Mouse (Mus musculus) lung, embryonic 16.5 days (tissue): ENCODE data around the gene Chrm1. TPM values are rescaled to one million over a fixed set of nuclear protein-coding genes. Genes with fewer than 3 reads are reported as not detected.
A peak's percentile ranks its signal among the peaks of the same experiment; 100 is the strongest.

Experiments
- ATAC-seq: fragments of 200-750 bp; cut with Nextera tagmentation; 2 replicates; pipeline ENCODE4 v1.8.0; 2017; ENCODE audit warnings: low read depth, mild to moderate bottlenecking, moderate library complexity
- H3K27ac ChIP-seq: fragments of 300-500 bp; sonication (generic); 2 replicates; pipeline ENCODE4 v1.5.1; 2014; ENCODE audit warnings: mild to moderate bottlenecking, control low read depth, low read length
- H3K27me3 ChIP-seq: fragments of 300-500 bp; sonication (generic); 2 replicates; pipeline ENCODE4 v1.6.1; 2014; ENCODE audit warnings: low read depth, low read length, mixed read lengths; ENCODE audit not compliant: control insufficient read depth, insufficient read depth
- H3K36me3 ChIP-seq: fragments of 300-500 bp; sonication (generic); 2 replicates; pipeline ENCODE4 v1.6.1; 2014; ENCODE audit warnings: low read length; ENCODE audit not compliant: control insufficient read depth, insufficient read depth
- H3K4me1 ChIP-seq: fragments of 300-500 bp; sonication (generic); replicated peaks from 2 replicates; pipeline ENCODE4 v1.6.1; 2014; ENCODE audit warnings: low read length, mixed read lengths; ENCODE audit not compliant: control insufficient read depth, insufficient read depth
- H3K4me2 ChIP-seq: fragments of 300-500 bp; sonication (generic); 2 replicates; pipeline ENCODE4 v1.6.1; 2014; ENCODE audit warnings: low read depth, low read length, control low read depth
- H3K4me3 ChIP-seq: fragments of 300-500 bp; sonication (generic); 2 replicates; pipeline ENCODE4 v1.5.1; 2014; ENCODE audit warnings: mild to moderate bottlenecking, low read length, control low read depth
- H3K9ac ChIP-seq: fragments of 300-500 bp; sonication (generic); 2 replicates; pipeline ENCODE4 v1.6.1; 2014; ENCODE audit warnings: low read length, control low read depth
- H3K9me3 ChIP-seq: fragments of 300-500 bp; sonication (generic); 2 replicates; pipeline ENCODE4 v1.6.1; 2016; ENCODE audit warnings: low read length; ENCODE audit not compliant: control insufficient read depth
- WGBS: fragments of 180-500 bp; shearing (Covaris S2); extraction: QIAGEN DNeasy Blood & Tissue Kit; methylation state at CpG from one replicate; pipeline ENCODE4 v1.1.7; 2014; 5-methylcytosine and 5-hydroxymethylcytosine counted together
- polyA plus RNA-seq: library from polyadenylated mRNA; unstranded; fragments of >200 nt; fragmentation: Nextera tagmentation; extraction: Ambion mirVana; gene quantifications from 2 replicates; pipeline ENCODE4 v1.2.1, GENCODE M21; 2015

Chrm1 gene
- polyA plus RNA-seq = 0.10 and 0.21 TPM in 2 replicates

DNA sequence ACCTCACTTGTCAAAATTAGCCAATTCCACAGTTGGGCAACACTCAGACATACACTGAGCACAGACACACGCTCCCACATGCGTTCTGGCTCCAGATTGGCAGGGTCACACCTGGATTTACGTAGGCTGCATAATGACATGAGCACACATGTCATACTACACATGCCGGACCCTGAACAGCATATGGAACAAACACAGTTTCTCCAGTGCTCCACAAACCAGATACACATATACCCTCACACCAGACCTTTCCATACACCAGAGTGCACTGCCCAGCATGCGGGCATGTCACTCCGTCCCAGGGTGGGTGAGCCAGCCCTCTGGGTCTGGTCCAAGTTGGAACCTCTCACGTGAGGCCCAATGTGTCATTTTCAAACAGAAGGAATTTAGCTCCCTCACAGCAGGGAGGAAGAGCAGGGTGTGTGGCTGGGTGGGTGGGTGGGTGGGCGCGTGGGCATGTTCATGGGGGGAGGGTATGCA, at the start of gene Chrm1:
Chrm1 (plus strand) TSS at position 430 of the 480 bp plus-strand sequence.
- no peak for ATAC-seq
- no peak within 1 kb of the TSS for H3K27ac ChIP-seq
- H3K36me3 ChIP-seq = no peaks in the 10 kb centered on the region
- H3K9ac ChIP-seq = no peak within 1 kb of the TSS
- no peak within 1 kb of the TSS; the same call in 1 of the 2 replicates for H3K4me3 ChIP-seq
- no peaks in the 10 kb centered on the region for H3K27me3 ChIP-seq
- no peaks in the 10 kb centered on the region for H3K9me3 ChIP-seq
- WGBS = 50% methylated on average over 9 of the region's 9 CpGs
- peak within 1 kb of the TSS; percentile 92 for H3K4me2 ChIP-seq
- peaks cover 8% of the 10 kb centered on the region for H3K4me1 ChIP-seq

DNA sequence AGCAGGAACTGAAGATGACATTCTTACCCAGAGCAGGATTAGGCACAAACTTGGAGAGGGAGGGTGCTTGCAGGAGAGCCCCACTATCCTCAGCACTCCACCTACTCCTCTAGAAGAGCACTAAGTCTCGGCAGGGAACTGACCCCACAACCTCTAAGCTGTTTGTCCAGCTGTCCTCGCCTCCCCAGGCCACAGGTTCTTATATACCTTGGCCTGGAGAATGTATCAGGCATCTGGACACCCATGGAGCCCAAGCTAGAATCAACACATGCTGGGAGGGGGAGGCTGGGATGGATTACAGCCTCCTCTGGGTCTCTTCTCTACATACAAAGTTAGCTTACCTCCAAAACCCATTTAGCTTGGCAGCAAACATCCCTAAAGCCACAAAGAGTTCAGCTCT, 49.2 kb upstream of the Chrm1 start:
- Histone ChIP-seq H3K4me2 (no peak overlapping the region), H3K36me3 (no peaks in the 10 kb centered on the region), H3K9me3 (no peaks in the 10 kb centered on the region), H3K27me3 (no peaks in the 10 kb centered on the region), H3K27ac (no peak overlapping the region), H3K4me3 (no peak overlapping the region), H3K9ac (no peak overlapping the region), H3K4me1 (no peaks in the 10 kb centered on the region)
- 21% methylated on average over 2 of the region's 2 CpGs for WGBS
- no peak for ATAC-seq

DNA sequence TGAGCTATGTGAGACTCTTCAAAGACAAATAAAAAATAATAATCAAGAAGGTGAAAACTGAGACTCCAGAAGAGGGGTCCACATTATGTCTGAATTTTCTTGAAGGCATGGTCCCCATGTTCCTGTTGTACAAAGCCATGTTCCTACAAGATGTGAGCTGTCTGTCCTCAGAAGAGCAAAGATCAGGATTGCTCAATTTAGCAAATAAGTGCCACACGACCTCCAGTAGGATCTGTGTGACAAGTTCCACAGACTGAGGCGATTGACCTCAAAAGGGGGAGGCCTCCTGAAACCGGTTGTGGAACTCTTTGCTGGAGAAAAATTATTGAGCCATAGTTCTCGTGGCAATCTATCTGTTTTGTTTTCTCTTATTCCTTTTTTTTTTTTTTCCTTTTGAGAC, 47.3 kb upstream of the Chrm1 start:
- H3K36me3 ChIP-seq = no peaks in the 10 kb centered on the region
- 44% methylated on average over 4 of the region's 4 CpGs for WGBS
- no peaks in the 10 kb centered on the region for H3K4me1 ChIP-seq
- no peak for ATAC-seq
- no peak overlapping the region for H3K4me2 ChIP-seq
- H3K27me3 ChIP-seq = no peaks in the 10 kb centered on the region
- no peaks in the 10 kb centered on the region for H3K9me3 ChIP-seq
- H3K9ac ChIP-seq = no peak overlapping the region
- no peak overlapping the region for H3K27ac ChIP-seq
- H3K4me3 ChIP-seq = no peak overlapping the region

DNA sequence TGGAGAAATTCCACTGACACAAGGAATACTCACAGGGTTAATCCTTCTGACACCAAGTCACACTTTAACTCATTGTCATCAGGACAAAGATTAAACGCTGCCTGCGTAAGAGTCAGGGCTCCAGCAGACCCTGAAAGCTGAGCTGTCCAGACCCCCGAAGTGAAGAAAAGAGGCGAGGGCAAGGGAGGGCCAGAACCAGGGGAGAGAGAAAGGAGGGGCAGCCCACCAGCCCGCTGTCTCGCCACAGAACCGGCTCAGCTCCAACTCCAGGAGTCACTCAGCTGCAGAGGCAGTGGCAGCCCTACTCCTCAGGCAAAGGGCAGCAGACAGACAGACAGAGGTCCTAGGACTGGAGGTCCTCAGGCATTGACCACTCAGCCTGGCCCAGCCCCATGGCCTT, 45.7 kb upstream of the Chrm1 start, which contains the start of gene Slc22a6:
Slc22a6 (plus strand) TSS at position 136 of the 400 bp plus-strand sequence.
- WGBS = 14% methylated on average over 7 of the region's 7 CpGs
- ATAC-seq = no peak
- Histone ChIP-seq H3K27me3 (no peaks in the 10 kb centered on the region), H3K9ac (no peak within 1 kb of the TSS), H3K36me3 (no peaks in the 10 kb centered on the region), H3K27ac (no peak within 1 kb of the TSS), H3K9me3 (no peaks in the 10 kb centered on the region), H3K4me3 (no peak within 1 kb of the TSS), H3K4me1 (no peaks in the 10 kb centered on the region), H3K4me2 (no peak within 1 kb of the TSS)

DNA sequence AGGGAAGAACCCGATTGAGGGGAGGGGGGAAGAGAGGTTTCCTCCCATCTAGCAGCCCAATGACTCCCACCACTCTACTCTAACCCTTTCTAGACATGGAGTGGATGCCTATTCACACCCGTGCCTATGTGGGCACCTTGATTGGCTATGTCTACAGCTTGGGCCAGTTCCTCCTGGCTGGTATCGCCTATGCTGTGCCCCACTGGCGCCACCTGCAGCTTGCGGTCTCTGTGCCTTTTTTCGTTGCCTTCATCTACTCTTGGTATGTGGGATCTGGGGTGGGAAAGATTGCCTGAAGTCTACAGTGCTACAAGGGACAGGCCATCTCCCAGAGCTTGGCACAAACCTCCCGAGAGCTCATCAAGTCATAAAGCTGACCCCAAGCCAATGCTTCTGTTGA, 42.5 kb upstream of the Chrm1 start:
- H3K27me3 ChIP-seq = no peaks in the 10 kb centered on the region
- H3K4me3 ChIP-seq = no peak overlapping the region
- H3K4me2 ChIP-seq = no peak overlapping the region
- 87% methylated on average over 7 of the region's 7 CpGs for WGBS
- no peaks in the 10 kb centered on the region for H3K9me3 ChIP-seq
- no peak overlapping the region for H3K27ac ChIP-seq
- H3K36me3 ChIP-seq = no peaks in the 10 kb centered on the region
- no peak for ATAC-seq
- H3K4me1 ChIP-seq = no peaks in the 10 kb centered on the region
- no peak overlapping the region for H3K9ac ChIP-seq

DNA sequence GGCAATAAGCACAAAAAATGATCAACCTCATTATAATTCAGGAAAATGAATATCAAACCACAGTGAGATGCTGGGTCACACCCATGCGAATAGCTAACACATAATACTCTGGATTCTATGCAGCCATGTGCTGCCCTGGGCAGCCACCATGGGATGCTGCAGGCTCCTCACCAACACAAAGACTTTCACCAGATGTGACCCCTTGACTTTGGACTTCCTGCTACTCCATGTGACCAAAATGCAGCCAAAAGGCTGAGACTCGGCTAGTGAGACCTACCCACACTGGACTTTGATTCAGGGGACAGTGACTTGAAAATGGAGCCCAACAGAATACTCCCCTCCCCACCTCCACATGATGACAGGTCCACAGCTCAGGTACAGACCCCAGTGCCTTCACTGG, 33.3 kb upstream of the Chrm1 start:
- Histone ChIP-seq H3K27ac (no peak overlapping the region), H3K4me3 (no peak overlapping the region), H3K4me1 (no peaks in the 10 kb centered on the region), H3K9me3 (no peaks in the 10 kb centered on the region), H3K4me2 (no peak overlapping the region), H3K36me3 (no peaks in the 10 kb centered on the region), H3K27me3 (no peaks in the 10 kb centered on the region), H3K9ac (no peak overlapping the region)
- ATAC-seq = no peak
- 62% methylated on average over 2 of the region's 2 CpGs for WGBS

DNA sequence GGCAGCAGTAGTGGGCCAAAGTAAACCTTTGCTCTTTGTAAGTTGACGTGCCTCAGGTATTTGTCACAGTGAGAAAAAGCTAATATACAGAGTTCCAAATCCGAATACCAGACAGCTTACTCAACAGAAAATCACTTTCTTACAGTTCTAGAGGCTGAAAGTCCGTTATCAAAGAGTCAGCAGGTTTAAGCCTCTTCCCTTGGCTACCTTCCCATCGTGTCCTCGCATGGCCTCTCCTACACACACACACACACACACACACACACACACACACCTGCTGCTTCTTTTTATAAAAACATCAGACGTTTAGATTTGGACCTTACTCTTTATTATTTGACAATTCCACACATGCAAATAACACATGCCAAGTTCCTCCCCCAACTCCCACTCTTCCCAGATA, 32.8 kb upstream of the Chrm1 start:
- no peaks in the 10 kb centered on the region for H3K36me3 ChIP-seq

DNA sequence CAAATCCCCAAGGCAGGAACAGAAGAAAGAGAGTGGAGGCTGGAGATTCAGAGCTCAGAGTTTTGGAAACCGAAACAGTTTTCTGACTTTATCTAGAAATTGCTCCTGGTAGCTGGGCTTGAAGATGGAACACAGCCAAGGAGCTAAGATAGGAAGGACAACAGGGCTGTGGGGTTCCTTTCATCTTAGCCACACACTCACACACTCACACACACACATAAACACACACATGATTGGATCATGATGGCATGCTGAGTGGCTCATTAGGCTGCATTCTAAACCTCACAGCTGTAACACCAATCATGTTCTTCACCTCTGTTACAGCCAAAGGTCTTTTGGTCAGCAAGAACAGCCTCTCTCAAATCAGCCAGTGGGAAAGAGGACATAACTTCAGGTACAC, 31.6 kb upstream of the Chrm1 start:
- no peak for ATAC-seq
- Histone ChIP-seq H3K36me3 (no peaks in the 10 kb centered on the region), H3K27me3 (no peaks in the 10 kb centered on the region), H3K9me3 (no peaks in the 10 kb centered on the region), H3K4me3 (no peak overlapping the region), H3K9ac (no peak overlapping the region), H3K4me1 (no peaks in the 10 kb centered on the region), H3K4me2 (no peak overlapping the region), H3K27ac (no peak overlapping the region)
- 36% methylated on average over 1 of the region's 1 CpGs for WGBS

More for the DNA sequence above, 32.8 kb upstream of the Chrm1 start:
- Histone ChIP-seq H3K4me3 (no peak overlapping the region), H3K27me3 (no peaks in the 10 kb centered on the region), H3K4me2 (no peak overlapping the region), H3K9ac (no peak overlapping the region), H3K27ac (no peak overlapping the region), H3K9me3 (no peaks in the 10 kb centered on the region), H3K4me1 (no peaks in the 10 kb centered on the region)
- ATAC-seq = no peak
- WGBS = 57% methylated on average over 6 of the region's 6 CpGs

DNA sequence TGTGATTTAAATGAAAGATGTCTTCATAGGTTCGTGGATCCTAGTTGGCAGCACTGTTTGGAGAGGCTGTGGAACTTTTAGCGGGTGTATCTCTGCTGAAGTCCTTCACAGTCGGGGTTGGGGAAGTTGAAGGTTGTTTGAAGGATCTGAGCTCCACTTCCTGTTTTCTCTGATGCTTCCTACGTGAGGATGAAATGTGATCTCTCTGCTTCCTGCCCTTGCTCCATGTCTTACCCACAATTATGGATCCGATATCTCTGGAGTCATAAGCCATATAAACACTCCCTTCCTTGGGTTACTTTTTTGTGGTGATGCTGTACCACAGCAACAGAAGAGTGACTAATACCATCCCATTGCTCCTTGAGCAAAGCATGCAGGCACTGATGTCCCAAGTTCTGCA, 21.5 kb upstream of the Chrm1 start:
- H3K4me2 ChIP-seq = no peak overlapping the region

DNA sequence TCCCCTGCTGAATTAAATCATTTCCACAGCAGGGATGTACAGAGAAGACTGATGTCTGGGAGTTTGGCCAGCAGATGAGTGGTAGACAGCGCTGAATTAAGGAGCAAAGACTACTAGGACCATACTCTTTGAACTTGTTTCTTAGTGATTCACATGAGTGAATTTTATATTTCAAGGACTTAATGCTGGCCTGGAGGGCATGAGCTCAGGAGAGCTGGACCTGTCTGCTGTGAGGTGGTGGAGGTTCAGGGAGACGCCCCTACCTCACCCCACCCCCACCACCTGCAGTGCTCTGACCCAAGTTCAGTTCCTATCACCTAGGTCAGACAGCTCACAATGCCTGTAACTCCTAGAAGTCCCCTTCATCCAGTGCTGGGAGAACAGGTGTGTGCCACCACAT, 17.2 kb upstream of the Chrm1 start:
- Histone ChIP-seq H3K4me2 (no peak overlapping the region), H3K9ac (no peak overlapping the region), H3K27ac (no peak overlapping the region), H3K36me3 (no peaks in the 10 kb centered on the region), H3K4me1 (no peaks in the 10 kb centered on the region), H3K4me3 (no peak overlapping the region), H3K27me3 (no peaks in the 10 kb centered on the region), H3K9me3 (no peaks in the 10 kb centered on the region)
- ATAC-seq = no peak
- 65% methylated on average over 2 of the region's 2 CpGs for WGBS

More for the DNA sequence above, 21.5 kb upstream of the Chrm1 start:
- Histone ChIP-seq H3K27me3 (no peaks in the 10 kb centered on the region), H3K9me3 (no peaks in the 10 kb centered on the region), H3K4me1 (no peaks in the 10 kb centered on the region), H3K9ac (no peak overlapping the region), H3K4me3 (no peak overlapping the region), H3K36me3 (no peaks in the 10 kb centered on the region), H3K27ac (no peak overlapping the region)
- whole genome bisulfite sequencing = 27% methylated on average over 5 of the region's 5 CpGs
- no peak for ATAC-seq
